Mouse (Mus musculus): Measurements from ENCODE around the gene Ccdc8. TPM values are rescaled to one million over a fixed set of nuclear protein-coding genes. Genes with fewer than 3 reads are reported as not detected.

Ccdc8 gene
- under 1 TPM; 0.20 to 0.29 TPM for total RNA-seq (2023)

DNA sequence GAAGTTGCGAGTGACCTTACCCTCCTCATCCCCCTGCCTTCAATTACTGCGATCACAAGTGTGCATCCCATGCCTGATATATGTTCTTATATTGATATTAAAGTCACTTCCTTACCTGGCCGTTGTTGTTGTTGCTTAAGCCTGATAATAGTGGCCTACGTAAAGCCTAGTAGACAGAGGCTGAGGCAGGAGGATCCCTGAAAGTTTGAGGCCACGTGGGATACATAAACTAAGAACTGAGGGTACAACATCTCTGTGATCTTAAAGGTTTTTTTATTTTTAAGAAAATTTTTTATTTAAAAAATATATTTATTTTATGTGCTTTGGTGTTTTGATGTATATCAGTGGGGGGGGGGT, at the start of gene Ccdc8:
Gene Ccdc8, plus strand, starts transcription at position 258 of the 357 bp plus-strand sequence.

DNA sequence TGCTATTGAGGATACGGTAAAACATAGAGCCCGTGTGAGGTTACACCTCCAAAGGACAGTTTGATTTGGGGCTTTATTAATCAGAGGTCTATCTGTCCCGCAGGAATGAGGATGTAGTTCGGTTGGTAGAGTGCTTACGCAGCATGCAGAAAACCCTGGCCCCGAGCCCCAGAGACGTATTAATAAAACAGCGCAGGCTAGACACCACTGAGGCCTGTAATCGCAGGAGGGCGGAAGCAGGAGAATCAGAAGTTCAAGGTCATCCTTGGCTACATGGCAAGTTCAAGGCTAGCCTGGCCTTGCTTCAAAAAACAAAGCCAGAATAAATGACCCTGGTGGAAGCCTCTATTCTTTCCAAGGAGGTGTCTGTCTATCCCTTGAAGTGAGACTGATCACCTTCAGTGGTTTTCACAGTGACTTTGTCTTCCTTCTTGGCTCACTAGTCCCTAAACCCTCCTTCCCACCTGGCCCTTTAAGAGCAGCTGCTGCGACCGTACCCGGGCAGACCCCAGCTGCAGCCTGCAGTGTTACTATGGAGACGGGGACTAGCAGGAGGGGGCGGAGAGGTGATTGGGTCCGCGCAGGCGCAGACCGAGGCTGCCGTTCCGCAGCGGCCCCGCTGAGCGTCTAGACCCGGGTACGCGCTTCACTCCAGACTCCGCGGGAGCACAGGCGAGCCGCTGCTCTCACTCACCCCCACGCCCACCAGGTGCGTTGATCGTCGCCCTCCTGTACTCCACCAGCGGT, 48.3 kb upstream of the Ccdc8 start, which contains the start of gene Pnmal2:
Gene Pnmal2, plus strand, starts transcription at position 622 of the 747 bp plus-strand sequence.

GRCm38 (mm10) chr7:16959539-16960187, 32.8 kb upstream of the Ccdc8 start, which contains the start of gene Pnmal1:
Gene Pnmal1, plus strand, starts transcription at chr7:16959679.

DNA sequence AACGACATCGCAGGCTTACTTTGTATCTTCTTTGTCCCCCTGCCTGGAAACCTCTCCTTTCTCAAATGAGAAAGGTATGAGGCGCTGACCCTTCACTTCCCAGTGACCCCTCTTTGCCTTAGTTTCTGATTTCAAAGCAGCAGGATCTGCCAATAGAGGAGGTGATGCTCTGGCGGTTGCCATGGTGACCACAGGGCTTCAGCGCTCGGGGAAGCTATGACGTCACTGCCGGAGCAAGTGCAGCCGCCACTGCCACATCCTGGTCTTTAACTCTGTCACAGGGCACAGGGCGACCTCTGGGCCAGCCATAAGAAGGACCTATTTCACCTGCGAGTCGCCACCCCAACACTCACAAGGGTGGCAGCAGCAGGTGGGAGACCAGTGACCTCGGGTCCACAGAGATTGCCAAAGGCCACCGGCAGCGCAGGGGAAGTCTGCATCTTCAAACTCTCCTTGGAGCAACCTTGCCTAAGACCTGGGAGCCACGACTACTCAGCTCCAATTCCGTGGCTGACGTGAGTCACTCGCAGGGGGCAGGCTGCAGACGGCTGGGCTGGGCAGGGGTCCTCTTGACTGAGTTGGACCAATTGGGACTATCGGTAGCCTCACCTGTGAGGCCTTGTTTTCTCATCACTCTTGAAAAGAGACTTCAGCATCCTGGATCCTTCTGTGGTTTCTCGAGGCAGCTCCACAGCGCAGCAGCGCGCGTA, 9.5 kb upstream of the Ccdc8 start, which contains the start of gene Gm42372:
Gene Gm42372, plus strand, starts transcription at position 228 of the 710 bp plus-strand sequence.

GRCm38 (mm10) chr7:17027588-17028343, 35.3 kb downstream of the Ccdc8 start, which contains the start of gene Ppp5c:
Gene Ppp5c, minus strand, starts transcription at chr7:17027924.

Other genes with a start within 250 kb of the Ccdc8 start
- gene Slc1a5, start 211.4 kb upstream of the Ccdc8 start, total RNA-seq (2023) = 10 to 100 TPM; 37.3 to 44.7 TPM
- gene Strn4, start 176.8 kb upstream of the Ccdc8 start, total RNA-seq (2023) = 10 to 100 TPM; 59.5 to 67.7 TPM
- 10 to 100 TPM; 13.8 to 16.2 TPM for gene Fkrp, start 176.0 kb upstream of the Ccdc8 start, total RNA-seq (2023)
- gene Prkd2, start 149.8 kb upstream of the Ccdc8 start, total RNA-seq (2023) = 10 to 100 TPM; 44.6 to 59.5 TPM
- not detected for gene Dact3, start 117.4 kb upstream of the Ccdc8 start, total RNA-seq (2023)
- not detected for gene Gng8, start 100.9 kb upstream of the Ccdc8 start, total RNA-seq (2023)
- gene Ptgir, start 86.2 kb upstream of the Ccdc8 start, total RNA-seq (2023) = 10 to 100 TPM; 29.5 to 31.3 TPM
- 100 to 1,000 TPM; 202 to 213 TPM for gene Calm3, start 68.6 kb upstream of the Ccdc8 start, total RNA-seq (2023)
- gene Pnmal2, start 48.0 kb upstream of the Ccdc8 start, total RNA-seq (2023) = not detected
- gene Pnmal1, start 33.0 kb upstream of the Ccdc8 start, total RNA-seq (2023) = not detected
- under 1 TPM in 1 of 2 experiments, not detected in 1; 0.07 TPM for gene Gm42372, start 9.6 kb upstream of the Ccdc8 start, total RNA-seq (2023)
- 10 to 100 TPM; 34.7 to 45.5 TPM for gene Ppp5c, start 35.2 kb downstream of the Ccdc8 start, total RNA-seq (2023)
- under 1 TPM; 0.22 to 0.76 TPM for gene Hif3a, start 69.7 kb downstream of the Ccdc8 start, total RNA-seq (2023)
- under 1 TPM in 1 of 2 experiments, not detected in 1; 0.07 TPM for gene Psg16, start 81.3 kb downstream of the Ccdc8 start, total RNA-seq (2023)
- not detected for gene Ceacam3, start 157.6 kb downstream of the Ccdc8 start, total RNA-seq (2023)
- not detected for gene Psg29, start 210.8 kb downstream of the Ccdc8 start, total RNA-seq (2023)

All from neutrophil, adult 59 days (primary cell).